Mouse (Mus musculus) ES-E14 (cell line): ENCODE data around the gene Rgs17. TPM values are rescaled to one million over a fixed set of nuclear protein-coding genes. Genes with fewer than 3 reads are reported as not detected.

Experiments
- DNase-seq: peaks from one replicate; pipeline ENCODE4 v3.0.0-alpha.2; 2013; ENCODE audit warnings: low read depth, low spot score
- H3K27ac ChIP-seq: 2 replicates; pipeline ENCODE4 v1.5.1; 2012; ENCODE audit warnings: low read depth, mild to moderate bottlenecking, low read length, moderate library complexity, mixed read lengths; ENCODE audit not compliant: poor library complexity, insufficient read depth, severe bottlenecking
- H3K36me3 ChIP-seq: 2 replicates; pipeline ENCODE4 v1.6.1; 2012; ENCODE audit warnings: mild to moderate bottlenecking, low read length, moderate library complexity, mixed read lengths; ENCODE audit not compliant: control insufficient read depth, poor library complexity, insufficient read depth, severe bottlenecking
- H3K4me1 ChIP-seq, 2 experiments: fragments of 150-350 bp in 1 of 2; sonication (generic) in 1 of 2; 2 replicates each; pipeline ENCODE4 v1.6.1; 2012; ENCODE audit warnings: low read length in 2 of 2, mild to moderate bottlenecking in 1 of 2, mixed read lengths in 1 of 2; ENCODE audit not compliant: control insufficient read depth in 2 of 2, insufficient read depth in 2 of 2, poor library complexity in 1 of 2
- H3K4me3 ChIP-seq, 2 experiments: fragments of 150-350 bp in 1 of 2; sonication (generic) in 1 of 2; 2 replicates each; pipeline ENCODE4 v1.5.1; 2012; ENCODE audit warnings: low read length in 2 of 2, low read depth in 1 of 2, mild to moderate bottlenecking in 1 of 2, mixed read lengths in 1 of 2; ENCODE audit not compliant: insufficient read depth in 1 of 2, poor library complexity in 1 of 2, severe bottlenecking in 1 of 2
- H3K9ac ChIP-seq: 2 replicates; pipeline ENCODE4 v1.6.1; 2012; ENCODE audit warnings: low read depth, mild to moderate bottlenecking, low read length, mixed read lengths; ENCODE audit not compliant: poor library complexity, insufficient read depth, severe bottlenecking
- H3K9me3 ChIP-seq: fragments of 150-350 bp; sonication (generic); 2 replicates; pipeline ENCODE4 v1.6.1; 2012; ENCODE audit warnings: low read depth, mild to moderate bottlenecking, low read length; ENCODE audit not compliant: control insufficient read depth, insufficient read depth
- CHD2 ChIP-seq: IDR thresholded peaks from 2 replicates; pipeline ENCODE4 v1.6.1; 2014; ENCODE audit warnings: mild to moderate bottlenecking, low read depth, low read length, inconsistent platforms
- HCFC1 ChIP-seq: IDR thresholded peaks from 2 replicates; pipeline ENCODE4 v1.6.1; 2012; ENCODE audit warnings: low read length, inconsistent platforms, borderline replicate concordance; ENCODE audit not compliant: insufficient read depth
- MAFK ChIP-seq: IDR thresholded peaks from 2 replicates; pipeline ENCODE4 v1.6.1; 2014; ENCODE audit warnings: mild to moderate bottlenecking, low read depth, low read length, inconsistent platforms; ENCODE audit not compliant: insufficient read depth
- ZC3H11A ChIP-seq: IDR thresholded peaks from 2 replicates; pipeline ENCODE4 v1.6.1; 2012; ENCODE audit warnings: low read depth, mild to moderate bottlenecking, inconsistent platforms, low read length, borderline replicate concordance
- ZNF384 ChIP-seq: IDR thresholded peaks from 2 replicates; pipeline ENCODE4 v1.6.1; 2012; ENCODE audit warnings: low read depth, low read length, inconsistent platforms
- in situ Hi-C, 2 experiments: fragments of 600-800 bp; cut with MboI; formaldehyde crosslinking; loops; one replicate each; pipeline ENCODE4 v1.15.1; 2025; ENCODE audit warnings: low sequenced_read_pairs in 2 of 2, inconsistent platforms in 1 of 2; ENCODE audit not compliant: unreplicated experiment in 2 of 2
- total RNA-seq: library from RNA; depleted of rRNA; stranded (reverse); fragments of 300-350 nt; gene quantifications from 2 replicates; pipeline ENCODE4 v1.2.3, GENCODE M21; 2012

Rgs17 gene
- total RNA-seq, 1 experiment, result 0.85 TPM

DNA sequence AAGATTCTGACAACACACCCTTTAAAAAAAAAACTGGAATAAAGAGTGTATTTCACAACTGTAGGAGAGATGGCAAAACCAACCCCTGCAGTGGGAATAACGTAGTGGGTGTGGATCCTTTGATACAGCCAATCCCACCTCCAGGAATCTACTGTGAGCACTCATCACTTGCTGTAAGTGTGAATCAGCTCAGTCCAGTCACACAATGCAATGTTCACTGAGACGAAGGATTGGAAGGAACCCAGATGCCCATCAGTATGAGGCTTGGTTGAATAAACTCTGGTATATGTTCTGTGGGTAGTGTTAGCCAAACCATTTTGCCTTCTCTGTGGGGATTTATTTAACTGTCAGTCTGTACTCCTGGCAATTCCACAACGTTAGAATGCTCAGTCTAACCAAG, 45.1 kb downstream of the Rgs17 start:
- Histone ChIP-seq H3K27ac (no peak overlapping the region), H3K9ac (no peak overlapping the region), H3K4me3 (no peak overlapping the region), H3K36me3 (no peaks in the 10 kb centered on the region), H3K4me1 (no peaks in the 10 kb centered on the region), H3K9me3 (no peaks in the 10 kb centered on the region)
- in situ Hi-C loops, result no loop called here
- no peak for TF ChIP-seq ZC3H11A
- no peak for TF ChIP-seq ZNF384
- TF ChIP-seq HCFC1, result no peak
- TF ChIP-seq MAFK, result no peak
- no peak for TF ChIP-seq CHD2
- DNase-seq, result no peak

DNA sequence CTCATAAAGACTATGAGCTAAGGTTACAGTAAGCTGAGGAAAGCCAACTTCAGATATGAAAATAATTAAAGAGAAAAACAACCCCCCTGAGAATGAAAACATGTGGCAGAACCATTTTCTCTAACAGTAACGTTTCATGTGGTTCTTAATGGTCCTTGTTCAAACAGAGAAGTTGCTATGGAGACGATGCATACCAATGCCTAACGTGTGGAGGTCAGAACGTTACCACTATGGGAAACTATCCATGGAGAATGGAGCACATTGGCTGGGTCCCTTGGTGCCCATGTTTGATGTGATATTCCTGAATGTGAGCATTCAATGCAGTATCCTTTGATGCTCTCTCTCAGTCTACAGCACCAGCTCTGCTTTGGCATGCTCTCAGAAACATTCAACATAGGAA, 51.1 kb downstream of the Rgs17 start:
- DNase-seq, result no peak
- Histone ChIP-seq H3K36me3 (no peaks in the 10 kb centered on the region), H3K27ac (no peak overlapping the region), H3K4me1 (no peaks in the 10 kb centered on the region), H3K9me3 (no peaks in the 10 kb centered on the region), H3K4me3 (no peak overlapping the region), H3K9ac (no peak overlapping the region)
- in situ Hi-C loops, result no loop called here
- TF ChIP-seq CHD2 (no peak), ZNF384 (no peak), HCFC1 (no peak), MAFK (no peak), ZC3H11A (no peak)

DNA sequence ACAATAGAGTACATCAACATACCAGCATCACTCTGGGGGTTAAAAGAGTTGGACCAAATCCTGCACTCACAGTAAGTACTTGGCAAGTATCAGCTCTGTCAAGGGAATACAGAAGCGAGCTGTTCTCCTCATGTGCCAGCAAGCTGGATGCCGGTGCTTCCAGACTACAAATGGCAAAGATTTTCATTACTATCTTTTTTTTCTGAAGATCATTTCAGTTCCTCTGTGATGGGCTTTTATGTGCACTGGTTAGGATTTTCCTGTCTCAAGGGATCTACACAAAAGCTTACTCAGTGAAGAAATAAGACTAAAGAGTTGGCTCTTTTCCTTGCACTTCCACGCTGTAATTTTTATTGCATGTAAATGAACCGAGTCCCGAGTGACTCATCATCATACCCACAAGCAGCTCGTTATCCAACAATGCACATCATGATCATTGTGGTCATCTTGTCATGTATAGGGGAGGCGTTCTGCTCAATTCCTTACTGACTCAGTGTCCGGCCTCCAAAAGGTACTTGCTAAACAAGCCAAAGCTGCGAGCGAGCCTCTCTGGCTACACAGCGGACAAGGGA, 54.1 kb downstream of the Rgs17 start:
- TF ChIP-seq MAFK (no peak), ZC3H11A (no peak), CHD2 (no peak), ZNF384 (no peak), HCFC1 (no peak)
- Histone ChIP-seq H3K4me3 (no peak overlapping the region), H3K4me1 (no peaks in the 10 kb centered on the region), H3K27ac (no peak overlapping the region), H3K9me3 (no peaks in the 10 kb centered on the region), H3K36me3 (no peaks in the 10 kb centered on the region), H3K9ac (no peak overlapping the region)
- DNase-seq, result no peak
- in situ Hi-C loops, result no loop called here

DNA sequence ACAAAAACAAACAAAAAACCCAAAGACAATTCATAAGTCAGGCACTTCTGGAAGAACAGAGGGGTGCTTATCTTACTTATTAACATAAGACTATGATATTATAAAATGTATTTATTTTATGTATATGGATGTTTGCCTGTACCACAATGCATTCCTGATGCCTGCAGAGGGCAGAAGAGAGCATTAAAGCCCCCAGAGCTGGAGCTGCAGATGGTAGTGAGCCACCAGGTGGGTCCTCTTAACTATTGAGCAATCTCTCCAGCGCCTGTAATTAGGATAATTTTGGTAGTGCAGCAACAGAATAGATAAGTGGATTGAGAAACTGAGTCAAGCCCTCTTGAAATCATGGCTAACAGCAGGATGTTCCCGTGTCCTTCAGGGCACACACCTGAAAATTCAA, 56.2 kb downstream of the Rgs17 start:
- H3K27ac ChIP-seq, result no peak overlapping the region
- H3K9me3 ChIP-seq, result no peaks in the 10 kb centered on the region
- DNase-seq, result peak; percentile 37
- no peaks in the 10 kb centered on the region for H3K4me1 ChIP-seq
- in situ Hi-C loops, result no loop called here
- H3K4me3 ChIP-seq, result no peak overlapping the region
- H3K36me3 ChIP-seq, result no peaks in the 10 kb centered on the region
- H3K9ac ChIP-seq, result no peak overlapping the region
- TF ChIP-seq ZNF384 (no peak), CHD2 (no peak)

DNA sequence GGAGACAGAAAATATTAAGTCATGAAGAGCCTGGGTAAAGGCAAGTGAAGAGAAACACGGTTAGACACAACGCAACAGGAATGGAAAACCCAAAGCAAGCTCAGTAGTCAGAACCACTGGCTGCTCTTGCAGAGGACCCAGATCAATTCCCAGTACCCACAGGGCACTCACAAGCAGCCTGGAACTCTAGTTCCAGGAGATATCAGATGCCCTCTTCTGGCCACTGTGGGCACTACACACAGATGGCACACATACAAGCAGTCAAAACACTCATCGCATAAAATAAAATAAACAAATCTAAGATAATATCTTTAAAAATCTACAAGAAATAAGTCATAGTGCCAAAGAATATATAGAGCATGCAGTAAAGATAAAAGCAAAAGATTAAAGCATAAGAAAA, 59.5 kb downstream of the Rgs17 start:
- in situ Hi-C loops, result no loop called here
- Histone ChIP-seq H3K9me3 (no peaks in the 10 kb centered on the region), H3K36me3 (no peaks in the 10 kb centered on the region), H3K4me1 (peaks cover 0 to 4% of the 10 kb centered on the region in 2 experiments; a peak in 3 of 4 replicates), H3K27ac (no peak overlapping the region), H3K9ac (no peak overlapping the region), H3K4me3 (no peak overlapping the region)
- no peak for DNase-seq
- no peak for TF ChIP-seq HCFC1
- no peak for TF ChIP-seq MAFK
- TF ChIP-seq ZC3H11A, result no peak
- no peak for TF ChIP-seq ZNF384
- no peak for TF ChIP-seq CHD2
